ENCODE assay signal across 17 mouse cellular contexts in genomic region chr9:84740336-84740735, GRCm38 (mm10).
DNase-seq lines count a peak whose midpoint lies in the region; ATAC-seq and TF ChIP-seq lines count a peak whose summit lies in the region.
"Had no signal": no experiment of that assay in that cellular context is flagged by ENCODE, and none has a peak within 500 bp of the region (broad histone marks: within the 10 kb centered on the region; RNA-seq: fewer than 3 reads in every experiment).

No protein-coding gene starts in this region.

- H3K27ac ChIP-seq in kidney, adult 2 months (ENCODE audit: insufficient read depth, low read depth, low read length), result no peak overlapping the region
- H3K27ac ChIP-seq in kidney, embryonic 16.5 days (ENCODE audit: low read length), result no peak overlapping the region
- no peak overlapping the region for H3K27ac ChIP-seq in kidney, embryonic 15.5 days
- H3K27ac ChIP-seq: embryonic facial prominence, embryonic 13.5 days; forebrain, embryonic 12.5 days; heart, embryonic 10.5 days; hindbrain, embryonic 15.5 days had no signal

- H3K4me2 ChIP-seq in kidney, embryonic 16.5 days (replicated peaks; ENCODE audit: low read depth, low read length), result no peak overlapping the region
- H3K4me2 ChIP-seq in kidney, embryonic 15.5 days, result no peak overlapping the region
- H3K4me2 ChIP-seq: embryonic facial prominence, embryonic 13.5 days; forebrain, embryonic 12.5 days; hindbrain, embryonic 15.5 days had no signal

- no peak for TF ChIP-seq POLR2A in kidney, adult 2 months (IDR thresholded peaks at IDR 0.05; ENCODE audit: low read depth, low read length)

- peak; percentile 84 for DNase-seq in heart, adult 11 months
- no peak for DNase-seq in heart, postnatal 4 days
- peak; percentile 53 for DNase-seq in kidney, adult 2 months
- peak; percentile 11 to 18 for DNase-seq in kidney, postnatal 36 days
- no peak for DNase-seq in frontal cortex, postnatal 14 days (ENCODE audit: low spot score in 2 of 2)
- DNase-seq: adrenal gland, postnatal 14 days; cerebellum, adult 18-20 months; cerebellum, adult 9-11 months; cerebellum, postnatal 36 days; gastrocnemius, postnatal 36 days had no signal

- H3K4me3 ChIP-seq in kidney, adult 2 months (ENCODE audit: insufficient read depth, low read depth, low read length), result no peak overlapping the region
- no peak overlapping the region for H3K4me3 ChIP-seq in kidney, embryonic 16.5 days (ENCODE audit: low read length)
- H3K4me3 ChIP-seq in kidney, embryonic 15.5 days (replicated peaks), result no peak overlapping the region
- H3K4me3 ChIP-seq: embryonic facial prominence, embryonic 13.5 days; forebrain, embryonic 12.5 days; heart, embryonic 10.5 days; hindbrain, embryonic 15.5 days had no signal

- no peaks in the 10 kb centered on the region for H3K27me3 ChIP-seq in kidney, adult 2 months (replicated peaks; ENCODE audit: control insufficient read depth, insufficient read depth, low read length)
- no peaks in the 10 kb centered on the region for H3K27me3 ChIP-seq in kidney, embryonic 16.5 days (ENCODE audit: insufficient read depth, low read length)
- H3K27me3 ChIP-seq in kidney, embryonic 15.5 days, result no peaks in the 10 kb centered on the region
- H3K27me3 ChIP-seq: embryonic facial prominence, embryonic 13.5 days; forebrain, embryonic 12.5 days; hindbrain, embryonic 15.5 days had no signal

- 55% methylated on average over 2 of the region's 2 CpGs for WGBS in kidney, adult 2 months
- 63% methylated on average over 2 of the region's 2 CpGs for WGBS in kidney, embryonic 16.5 days
- WGBS in kidney, embryonic 15.5 days, result 63% methylated on average over 2 of the region's 2 CpGs

- no peaks in the 10 kb centered on the region for H3K4me1 ChIP-seq in kidney, adult 2 months (ENCODE audit: control insufficient read depth, insufficient read depth, low read length)
- H3K4me1 ChIP-seq in kidney, embryonic 16.5 days (ENCODE audit: insufficient read depth, low read length), result no peaks in the 10 kb centered on the region
- no peaks in the 10 kb centered on the region for H3K4me1 ChIP-seq in kidney, embryonic 15.5 days
- H3K4me1 ChIP-seq: forebrain, embryonic 12.5 days; heart, embryonic 10.5 days; hindbrain, embryonic 15.5 days had no signal

- no peaks in the 10 kb centered on the region for H3K9me3 ChIP-seq in kidney, embryonic 16.5 days (ENCODE audit: low read length)
- no peaks in the 10 kb centered on the region for H3K9me3 ChIP-seq in kidney, embryonic 15.5 days (replicated peaks)
- H3K9me3 ChIP-seq: embryonic facial prominence, embryonic 13.5 days; forebrain, embryonic 12.5 days; heart, embryonic 10.5 days; hindbrain, embryonic 15.5 days had no signal

- TF ChIP-seq CTCF in kidney, adult 2 months (conservative IDR thresholded peaks at IDR 0.05; ENCODE audit: insufficient read depth, insufficient read length, low read depth, low read length), result no peak

- ATAC-seq in kidney, embryonic 16.5 days (ENCODE audit: low FRiP score, low TSS enrichment), result no peak
- ATAC-seq in kidney, embryonic 15.5 days (replicated peaks; ENCODE audit: low FRiP score), result no peak
- ATAC-seq: forebrain, embryonic 16.5 days had no signal

- H3K9ac ChIP-seq in kidney, embryonic 16.5 days (replicated peaks; ENCODE audit: low read length), result no peak overlapping the region
- no peak overlapping the region for H3K9ac ChIP-seq in kidney, embryonic 15.5 days
- H3K9ac ChIP-seq: embryonic facial prominence, embryonic 13.5 days; forebrain, embryonic 12.5 days; hindbrain, embryonic 15.5 days had no signal

- H3K36me3 ChIP-seq in kidney, adult 2 months (ENCODE audit: control insufficient read depth, insufficient read depth, low read length), result no peaks in the 10 kb centered on the region
- H3K36me3 ChIP-seq in kidney, embryonic 16.5 days (ENCODE audit: insufficient read depth, low read length), result no peaks in the 10 kb centered on the region
- no peaks in the 10 kb centered on the region for H3K36me3 ChIP-seq in kidney, embryonic 15.5 days
- H3K36me3 ChIP-seq: embryonic facial prominence, embryonic 13.5 days; forebrain, embryonic 12.5 days; heart, embryonic 10.5 days; hindbrain, embryonic 15.5 days had no signal

Comparison
In these comparisons a context has a peak if more than half of its experiments do, and no peak if none do; other contexts are left out.
1. DNase-seq: peak in heart, adult 11 months (single experiment), kidney, adult 2 months (single experiment) and kidney, postnatal 36 days (2 of 2); none in heart, postnatal 4 days (single experiment) and frontal cortex, postnatal 14 days (0 of 2).